Mouse (Mus musculus) G1E (cell line): ENCODE data around the gene Cdk1. TPM values are rescaled to one million over a fixed set of nuclear protein-coding genes. Genes with fewer than 3 reads are reported as not detected.

Experiments used
- ATAC-seq: 2 replicates; pipeline ENCODE4 v1.8.0; 2016; ENCODE audit warnings: mild to moderate bottlenecking; ENCODE audit not compliant: insufficient number of reproducible peaks, poor library complexity, low FRiP score, severe bottlenecking; ENCODE audit errors: extremely low read depth
- DNase-seq: peaks from one replicate; pipeline ENCODE4 v3.0.0; 2012; ENCODE audit warnings: low spot score
- H3K27me3 ChIP-seq: 2 replicates; pipeline ENCODE4 v1.6.1; 2012; ENCODE audit warnings: mild to moderate bottlenecking, low read length, inconsistent platforms; ENCODE audit not compliant: insufficient read depth
- H3K36me3 ChIP-seq: replicated peaks from 2 replicates; pipeline ENCODE3; 2012; ENCODE audit warnings: mild to moderate bottlenecking, inconsistent platforms
- H3K4me1 ChIP-seq: 2 replicates; pipeline ENCODE4 v1.6.1; 2012; ENCODE audit warnings: low read depth, low read length, inconsistent platforms, mixed read lengths; ENCODE audit not compliant: insufficient read depth
- H3K4me3 ChIP-seq: 2 replicates; pipeline ENCODE4 v1.5.1; 2012; ENCODE audit warnings: low read depth, mild to moderate bottlenecking, inconsistent platforms, low read length, moderate library complexity, mixed read lengths
- H3K9me3 ChIP-seq: replicated peaks from 2 replicates; pipeline ENCODE4 v1.6.1; 2012; ENCODE audit warnings: inconsistent platforms
- CTCF ChIP-seq: IDR thresholded peaks from 2 replicates; pipeline ENCODE4 v1.5.1; 2012; ENCODE audit warnings: low read depth, low read length, inconsistent platforms, mixed read lengths
- GATA1 ChIP-seq: IDR thresholded peaks from 2 replicates; pipeline ENCODE4 v1.6.1; 2012; ENCODE audit warnings: borderline replicate concordance, low read length, inconsistent platforms, mixed read lengths
- GATA2 ChIP-seq: IDR thresholded peaks from 2 replicates; pipeline ENCODE4 v1.6.1; 2012; ENCODE audit warnings: low read depth, low read length, inconsistent platforms, borderline replicate concordance
- POLR2AphosphoS5 ChIP-seq: IDR thresholded peaks from 2 replicates; pipeline ENCODE4 v1.6.1; 2012; ENCODE audit warnings: low read depth, low read length, inconsistent platforms; ENCODE audit not compliant: insufficient replicate concordance
- TAL1 ChIP-seq: conservative IDR thresholded peaks from 2 replicates; pipeline ENCODE4 v1.6.1; 2012; ENCODE audit warnings: low read depth, low read length, inconsistent platforms, mixed read lengths
- polyA plus RNA-seq: library from polyadenylated mRNA; stranded (reverse); fragments of >175 nt; gene quantifications from 2 replicates; pipeline ENCODE4 v1.2.3, GENCODE M21; 2012
- total RNA-seq, 2 experiments: library from RNA; stranded (forward) in 1 of 2; stranded (reverse) in 1 of 2; fragments of 200-1000 nt in 1 of 2; fragments of >200 nt in 1 of 2; fragmentation: Nextera tagmentation in 1 of 2; gene quantifications; 2 replicates each; pipeline ENCODE4 v1.2.3; 2014 to 2017

The Cdk1 gene
- total RNA-seq (2014; fragmentation: Nextera tagmentation): 71.6 and 91.7 TPM in 2 replicates
- total RNA-seq (2017): 269 and 273 TPM in 2 replicates
- polyA plus RNA-seq: 37.9 and 83.2 TPM in 2 replicates

GRCm38 (mm10) chr10:69352212-69353085 is at the start of gene Cdk1:
Gene Cdk1, minus strand, starts transcription at chr10:69352938.
- Histone ChIP-seq H3K27me3 (no peaks in the 10 kb centered on the region), H3K9me3 (peaks cover under 1% of the 10 kb centered on the region; the same call in 1 of the 2 replicates), H3K4me1 (peaks cover 40% of the 10 kb centered on the region), H3K36me3 (peaks cover 40% of the 10 kb centered on the region), H3K4me3 (peak within 1 kb of the TSS; percentile 86)
- TF ChIP-seq GATA2 (no peak), TAL1 (no peak), CTCF (no peak), POLR2AphosphoS5 (no peak), GATA1 (no peak)
- ATAC-seq (peak; percentile 89), DNase-seq (peak; percentile 94)

DNA sequence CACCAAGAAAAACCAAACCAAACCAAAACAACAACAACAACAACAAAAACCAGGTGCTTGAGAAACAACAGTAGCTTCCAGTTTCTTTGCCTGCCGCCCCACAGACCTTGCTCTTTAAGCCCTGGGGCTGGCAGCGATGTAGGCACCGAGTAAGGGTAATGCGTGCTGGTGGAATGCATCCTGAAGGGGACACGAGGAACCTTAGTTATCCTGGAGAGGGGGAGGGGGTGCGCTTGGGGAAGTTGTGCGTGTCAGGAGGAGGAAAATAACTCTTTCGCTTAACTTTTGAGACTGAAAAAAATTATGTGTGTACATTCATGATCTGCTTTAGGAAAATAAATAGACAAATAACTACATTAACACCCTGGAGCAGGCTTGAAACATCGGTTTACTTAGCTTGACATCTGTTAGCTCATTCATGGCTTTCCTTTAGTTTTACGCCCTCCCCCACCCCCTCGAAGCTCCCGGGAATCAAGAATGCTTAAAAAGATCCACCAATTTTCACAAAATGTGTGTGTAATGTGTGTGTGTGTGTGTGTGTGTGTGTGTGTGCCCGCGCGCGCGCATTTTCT is 47.2 kb upstream of the Cdk1 start:
- DNase-seq (no peak), ATAC-seq (no peak)
- Histone ChIP-seq H3K4me3 (no peak overlapping the region), H3K4me1 (no peaks in the 10 kb centered on the region), H3K9me3 (peaks cover 38% of the 10 kb centered on the region), H3K27me3 (no peaks in the 10 kb centered on the region), H3K36me3 (no peaks in the 10 kb centered on the region)
- TF ChIP-seq GATA1: no peak

GRCm38 (mm10) chr10:69398763-69399590 is 46.2 kb upstream of the Cdk1 start, which contains the start of gene Ank3:
Gene Ank3, plus strand, starts transcription at chr10:69398773.
- no peak within 1 kb of the TSS; the same call in 1 of the 2 replicates for H3K4me3 ChIP-seq
- H3K9me3 ChIP-seq: peaks cover 37% of the 10 kb centered on the region
- no peaks in the 10 kb centered on the region for H3K27me3 ChIP-seq
- TF ChIP-seq GATA1 (no peak), CTCF (no peak), GATA2 (no peak), POLR2AphosphoS5 (no peak), TAL1 (no peak)
- ATAC-seq (no peak), DNase-seq (no peak)
- no peaks in the 10 kb centered on the region for H3K36me3 ChIP-seq
- H3K4me1 ChIP-seq: no peaks in the 10 kb centered on the region

GRCm38 (mm10) chr10:69398197-69398762 is 45.5 kb upstream of the Cdk1 start:
- H3K27me3 ChIP-seq: no peaks in the 10 kb centered on the region
- H3K4me3 ChIP-seq: no peak overlapping the region; the same call in 1 of the 2 replicates
- H3K36me3 ChIP-seq: no peaks in the 10 kb centered on the region
- ATAC-seq: no peak
- H3K9me3 ChIP-seq: peaks cover 38% of the 10 kb centered on the region
- no peak for DNase-seq
- TF ChIP-seq POLR2AphosphoS5 (no peak), GATA1 (no peak), CTCF (no peak), TAL1 (no peak), GATA2 (no peak)
- no peaks in the 10 kb centered on the region for H3K4me1 ChIP-seq

GRCm38 (mm10) chr10:69389511-69389910 is 36.8 kb upstream of the Cdk1 start:
- TF ChIP-seq GATA2 (no peak), CTCF (no peak), TAL1 (no peak), GATA1 (no peak), POLR2AphosphoS5 (no peak)
- H3K27me3 ChIP-seq: no peaks in the 10 kb centered on the region
- no peak for ATAC-seq
- H3K4me1 ChIP-seq: no peaks in the 10 kb centered on the region
- H3K4me3 ChIP-seq: no peak overlapping the region
- DNase-seq: no peak
- no peaks in the 10 kb centered on the region for H3K36me3 ChIP-seq
- H3K9me3 ChIP-seq: peaks cover 23% of the 10 kb centered on the region

GRCm38 (mm10) chr10:69386767-69387166 is 34.0 kb upstream of the Cdk1 start:
- no peak overlapping the region for H3K4me3 ChIP-seq
- DNase-seq (no peak), ATAC-seq (no peak)
- H3K27me3 ChIP-seq: no peaks in the 10 kb centered on the region
- TF ChIP-seq TAL1 (no peak), GATA1 (no peak), CTCF (no peak), POLR2AphosphoS5 (no peak), GATA2 (no peak)
- peaks cover 25% of the 10 kb centered on the region for H3K9me3 ChIP-seq
- H3K36me3 ChIP-seq: no peaks in the 10 kb centered on the region
- no peaks in the 10 kb centered on the region for H3K4me1 ChIP-seq
